Mouse (Mus musculus) hindbrain, embryonic 11.5 days (tissue): ENCODE results near the gene Fto. TPM values are rescaled to one million over a fixed set of nuclear protein-coding genes. Genes with fewer than 3 reads are reported as not detected.

Experiments used
- ATAC-seq: fragments of 200-750 bp; cut with Nextera tagmentation; 2 replicates; pipeline ENCODE4 v1.8.0; 2017; ENCODE audit warnings: mild to moderate bottlenecking, moderate TSS enrichment, moderate library complexity; ENCODE audit not compliant: low FRiP score
- DNase-seq: peaks from one replicate; pipeline ENCODE4 v3.0.0-alpha.2; 2015; ENCODE audit warnings: low spot score
- H3K27ac ChIP-seq: fragments of 300-500 bp; sonication (generic); 2 replicates; pipeline ENCODE4 v1.5.1; 2014; ENCODE audit warnings: mild to moderate bottlenecking, low read depth, low read length
- H3K27me3 ChIP-seq: fragments of 300-500 bp; sonication (generic); 2 replicates; pipeline ENCODE4 v1.6.1; 2014; ENCODE audit warnings: mild to moderate bottlenecking, low read length, moderate library complexity, mixed read lengths; ENCODE audit not compliant: control insufficient read depth, insufficient read depth
- H3K36me3 ChIP-seq: fragments of 300-500 bp; sonication (generic); 2 replicates; pipeline ENCODE4 v1.6.1; 2014; ENCODE audit warnings: mild to moderate bottlenecking, low read length, moderate library complexity, mixed read lengths; ENCODE audit not compliant: control insufficient read depth, insufficient read depth
- H3K4me1 ChIP-seq: fragments of 300-500 bp; sonication (generic); replicated peaks from 2 replicates; pipeline ENCODE4 v1.6.1; 2014; ENCODE audit warnings: low read length, mixed read lengths; ENCODE audit not compliant: control insufficient read depth, insufficient read depth
- H3K4me2 ChIP-seq: fragments of 300-500 bp; sonication (generic); replicated peaks from 2 replicates; pipeline ENCODE4 v1.6.1; 2014; ENCODE audit warnings: mild to moderate bottlenecking, low read depth, low read length
- H3K4me3 ChIP-seq: fragments of 300-500 bp; sonication (generic); 2 replicates; pipeline ENCODE4 v1.5.1; 2014; ENCODE audit warnings: low read depth, low read length
- H3K9ac ChIP-seq: fragments of 300-500 bp; sonication (generic); 2 replicates; pipeline ENCODE4 v1.6.1; 2014; ENCODE audit warnings: low read depth, low read length
- H3K9me3 ChIP-seq: fragments of 300-500 bp; sonication (generic); 2 replicates; pipeline ENCODE4 v1.6.1; 2016; ENCODE audit warnings: low read length; ENCODE audit not compliant: control insufficient read depth
- WGBS: fragments of 180-500 bp; shearing (Covaris S2); extraction: QIAGEN DNeasy Blood & Tissue Kit; methylation state at CpG from one replicate; pipeline ENCODE4 v1.1.7; 2014; 5-methylcytosine and 5-hydroxymethylcytosine counted together
- polyA plus RNA-seq: library from polyadenylated mRNA; unstranded; fragments of >200 nt; fragmentation: Nextera tagmentation; extraction: Ambion mirVana; gene quantifications from 2 replicates; pipeline ENCODE4 v1.2.1, GENCODE M21; 2014

Gene Fto
- polyA plus RNA-seq, 1 experiment from 2014 or later, result 94.7 TPM

GRCm38 (mm10) chr8:91712731-91713569 is 399.6 kb downstream of the Fto start:
- 6% methylated on average over 31 of the region's 31 CpGs for WGBS
- ATAC-seq, result peak; percentile 31; the same call in 1 of the 2 replicates

DNA sequence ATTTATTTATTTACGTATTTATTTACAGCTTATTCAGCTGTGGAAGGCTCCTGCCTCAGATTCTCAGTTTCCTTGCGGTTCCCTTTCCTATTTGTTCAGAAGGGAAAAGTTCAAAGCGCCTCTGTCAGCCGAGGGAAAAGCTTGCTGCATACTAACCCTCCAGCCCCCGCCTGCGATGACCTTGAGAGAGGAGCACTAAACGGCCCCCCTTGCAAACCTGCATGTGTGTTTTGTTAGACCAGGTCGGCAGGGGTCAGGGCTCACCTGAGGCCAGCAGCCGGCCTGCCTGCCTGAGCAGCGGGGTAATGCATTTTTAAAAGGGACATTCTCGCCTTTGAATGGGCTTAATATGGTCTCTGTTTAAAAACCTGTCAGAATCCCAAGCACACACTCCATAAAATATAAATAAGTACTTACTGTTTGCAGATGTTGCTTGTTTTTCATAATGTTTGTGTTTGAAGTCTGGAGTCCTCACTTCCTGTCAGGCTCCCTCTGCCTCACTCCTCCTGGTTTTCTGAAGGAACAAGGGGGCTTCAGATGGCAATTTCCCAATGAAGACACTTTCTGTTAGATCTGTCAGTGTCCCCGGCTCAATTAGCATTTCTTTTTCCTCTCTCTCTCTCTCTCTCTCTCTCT is 400.5 kb downstream of the Fto start:
- no peak for ATAC-seq
- Histone ChIP-seq H3K36me3 (no peaks in the 10 kb centered on the region), H3K4me2 (peak overlapping the region; percentile 53), H3K27ac (0 out of 2 replicates have a peak overlapping the region, but pooled peaks have one; percentile 14), H3K9ac (peak overlapping the region; percentile 58), H3K27me3 (no peaks in the 10 kb centered on the region), H3K9me3 (no peaks in the 10 kb centered on the region), H3K4me1 (peaks cover 8% of the 10 kb centered on the region), H3K4me3 (peak overlapping the region; percentile 19; the same call in 1 of the 2 replicates)
- DNase-seq, result peak; percentile 60
- 6% methylated on average over 12 of the region's 12 CpGs for WGBS

More at GRCm38 (mm10) chr8:91712731-91713569, 399.6 kb downstream of the Fto start:
- H3K4me1 ChIP-seq, result peaks cover 8% of the 10 kb centered on the region
- no peaks in the 10 kb centered on the region for H3K9me3 ChIP-seq
- no peaks in the 10 kb centered on the region for H3K36me3 ChIP-seq
- H3K4me2 ChIP-seq, result peak overlapping the region; percentile 53
- H3K27me3 ChIP-seq, result no peaks in the 10 kb centered on the region
- peak overlapping the region; percentile 58 for H3K9ac ChIP-seq
- H3K27ac ChIP-seq, result peak overlapping the region; percentile 14; the same call in 1 of the 2 replicates
- peak; percentile 68 for DNase-seq
- peak overlapping the region; percentile 19 for H3K4me3 ChIP-seq

- WGBS, result 92% methylated on average over 7 of the region's 7 CpGs
- DNase-seq (no peak), ATAC-seq (no peak)
- Histone ChIP-seq H3K4me3 (no peak overlapping the region), H3K9me3 (no peaks in the 10 kb centered on the region), H3K4me2 (no peak overlapping the region), H3K4me1 (peaks cover 7% of the 10 kb centered on the region), H3K27ac (no peak overlapping the region), H3K27me3 (no peaks in the 10 kb centered on the region), H3K36me3 (no peaks in the 10 kb centered on the region), H3K9ac (no peak overlapping the region)
Observed at GRCm38 (mm10) chr8:91714733-91715132, 401.4 kb downstream of the Fto start.

GRCm38 (mm10) chr8:91715387-91716085 is 402.2 kb downstream of the Fto start:
- Histone ChIP-seq H3K4me1 (peaks cover 5% of the 10 kb centered on the region), H3K27ac (0 out of 2 replicates have a peak overlapping the region, but pooled peaks have one; percentile 2), H3K27me3 (no peaks in the 10 kb centered on the region), H3K9ac (no peak overlapping the region), H3K9me3 (no peaks in the 10 kb centered on the region), H3K4me3 (no peak overlapping the region), H3K36me3 (no peaks in the 10 kb centered on the region), H3K4me2 (no peak overlapping the region)
- 47% methylated on average over 8 of the region's 8 CpGs for WGBS
- 0 out of 2 replicates have a peak, but pooled peaks have one; percentile 32 for ATAC-seq
- DNase-seq, result peak; percentile 12

Other genes starting within 250 kb of the Fto start
- 15.9 and 16.0 TPM in 2 replicates for gene Rbl2, start 243.5 kb upstream of the Fto start, polyA plus RNA-seq
- gene Aktip, start 113.5 kb upstream of the Fto start, polyA plus RNA-seq, result 92.6 and 95.3 TPM in 2 replicates
- 11.8 and 19.4 TPM in 2 replicates for gene Rpgrip1l, start 263 bp upstream of the Fto start, polyA plus RNA-seq